Mouse (Mus musculus): ENCODE measurements around the gene Xpc. TPM values are rescaled to one million over a fixed set of nuclear protein-coding genes. Genes with fewer than 3 reads are reported as not detected.

The Xpc gene
- polyA plus RNA-seq (2014; fragmentation: Illumina TruSeq; extraction: RNeasy Lipid Tissue Mini Kit (QIAGEN cat#74804); ENCODE audit: low read depth, low replicate concordance): 3.6 TPM

DNA sequence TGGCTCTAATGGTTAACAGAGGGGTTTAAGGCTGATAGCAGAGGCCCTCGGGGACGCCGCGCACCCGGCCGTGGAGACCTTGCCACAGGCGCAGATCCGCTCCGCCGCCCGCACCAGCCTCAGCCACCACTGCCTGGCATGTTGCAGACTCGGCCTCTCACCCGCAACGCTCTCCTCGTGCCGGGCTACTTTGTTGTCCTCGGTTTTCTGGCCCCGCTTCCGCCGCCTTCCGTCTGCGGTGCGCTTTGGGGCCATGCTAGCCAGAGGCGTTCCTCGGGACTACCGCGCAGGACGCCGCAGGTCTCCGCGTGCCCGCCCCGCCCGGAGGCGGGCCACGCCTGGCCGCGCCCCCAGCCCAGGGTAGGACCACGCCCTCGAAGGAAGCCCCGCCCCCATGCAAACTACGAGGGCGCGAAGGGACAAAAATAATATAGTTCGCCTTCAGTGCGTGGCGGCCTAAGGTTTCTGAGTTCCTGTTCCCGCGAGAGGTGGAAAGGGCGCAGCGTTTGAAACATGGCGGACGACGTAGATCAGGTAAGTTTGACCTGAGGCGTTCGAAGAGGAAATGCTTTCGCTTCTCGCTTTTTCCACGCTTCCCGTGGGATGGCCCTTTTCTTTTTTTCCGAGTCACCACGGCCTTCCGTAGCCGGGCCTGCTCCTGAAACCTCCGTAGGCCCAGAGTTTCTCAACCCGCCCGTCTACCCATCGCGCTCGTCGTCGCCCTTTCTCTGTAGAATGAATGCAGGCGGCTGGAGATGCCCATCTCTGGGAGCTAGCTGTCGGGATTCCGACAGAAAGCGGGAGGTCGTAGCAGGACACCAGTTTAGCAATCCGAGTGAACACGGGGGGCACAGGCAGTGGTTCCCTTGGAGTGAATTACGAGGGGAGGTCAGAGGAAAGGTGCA is at the start of gene Xpc, which contains the start of gene Lsm3:
Xpc (minus strand) TSS at position 344 of the 905 bp plus-strand sequence.
Lsm3 (plus strand) TSS at position 384 of the 905 bp plus-strand sequence.

DNA sequence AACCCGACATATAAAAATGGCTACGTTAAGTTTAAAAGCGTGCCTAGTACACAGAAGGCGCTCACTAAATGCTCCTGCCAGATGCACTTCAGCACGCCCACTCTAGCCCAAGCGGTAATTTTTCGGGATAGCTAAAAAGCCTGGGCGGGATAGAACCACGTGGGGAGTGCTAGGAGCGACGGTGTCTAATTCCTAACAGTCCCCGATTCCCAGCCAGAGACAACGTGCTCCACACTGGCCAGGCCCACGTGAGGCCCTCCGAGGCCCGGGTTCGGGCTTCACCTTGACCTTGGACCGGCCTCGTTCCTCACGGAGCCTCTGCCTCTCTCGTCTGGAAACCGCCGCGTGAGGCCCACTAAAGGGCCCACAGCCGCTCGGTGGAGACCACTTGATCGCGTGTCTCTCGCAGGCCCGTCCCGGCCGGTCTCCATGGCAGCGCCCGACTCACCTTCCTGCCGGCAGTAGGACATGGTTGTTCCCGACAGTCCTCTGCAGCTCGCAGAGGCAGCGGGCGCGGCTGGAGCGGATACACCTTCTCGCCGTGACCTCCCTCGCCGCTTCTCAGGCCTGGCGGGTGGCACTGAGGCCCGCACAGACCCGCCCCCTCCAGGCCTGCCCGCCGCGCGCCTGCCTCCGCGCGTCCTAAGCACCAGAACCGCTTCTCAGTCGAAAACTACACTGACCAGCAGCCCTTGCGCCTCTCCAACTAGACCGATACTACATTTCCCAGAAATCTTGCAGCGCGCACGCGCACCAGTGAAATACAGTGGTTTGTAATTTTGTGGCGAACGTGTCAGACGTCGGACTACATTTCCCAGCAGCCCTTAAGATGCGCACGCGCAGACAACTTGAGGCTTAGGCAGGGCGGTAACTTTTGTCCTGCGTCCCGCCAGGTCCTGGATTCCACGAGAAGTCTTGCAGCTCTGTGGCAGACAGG is 42.6 kb downstream of the Xpc start, which contains the start of the genes Chchd4 and Tmem43:
Chchd4 (minus strand) TSS at position 679 of the 937 bp plus-strand sequence.
Tmem43 (plus strand) TSS at position 836 of the 937 bp plus-strand sequence.

Other genes with a start within 250 kb of the Xpc start
- gene Wnt7a, start 104.5 kb downstream of the Xpc start, polyA plus RNA-seq (2014; fragmentation: Illumina TruSeq; extraction: RNeasy Lipid Tissue Mini Kit (QIAGEN cat#74804); ENCODE audit: low read depth, low replicate concordance): not detected
- gene Chchd4, start 42.3 kb downstream of the Xpc start, polyA plus RNA-seq (2014; fragmentation: Illumina TruSeq; extraction: RNeasy Lipid Tissue Mini Kit (QIAGEN cat#74804); ENCODE audit: low read depth, low replicate concordance): 5.0 TPM
- 2.3 TPM for gene Tmem43, start 42.2 kb downstream of the Xpc start, polyA plus RNA-seq (2014; fragmentation: Illumina TruSeq; extraction: RNeasy Lipid Tissue Mini Kit (QIAGEN cat#74804); ENCODE audit: low read depth, low replicate concordance)
- 13.2 TPM for gene Lsm3, start within 50 bp of the Xpc start, polyA plus RNA-seq (2014; fragmentation: Illumina TruSeq; extraction: RNeasy Lipid Tissue Mini Kit (QIAGEN cat#74804); ENCODE audit: low read depth, low replicate concordance)
- 39.7 TPM for gene Slc6a6, start 168.2 kb upstream of the Xpc start, polyA plus RNA-seq (2014; fragmentation: Illumina TruSeq; extraction: RNeasy Lipid Tissue Mini Kit (QIAGEN cat#74804); ENCODE audit: low read depth, low replicate concordance)

Data from liver, adult 10 weeks (tissue).